ENCODE assay signal across 8 mouse cellular contexts in the genomic region with DNA sequence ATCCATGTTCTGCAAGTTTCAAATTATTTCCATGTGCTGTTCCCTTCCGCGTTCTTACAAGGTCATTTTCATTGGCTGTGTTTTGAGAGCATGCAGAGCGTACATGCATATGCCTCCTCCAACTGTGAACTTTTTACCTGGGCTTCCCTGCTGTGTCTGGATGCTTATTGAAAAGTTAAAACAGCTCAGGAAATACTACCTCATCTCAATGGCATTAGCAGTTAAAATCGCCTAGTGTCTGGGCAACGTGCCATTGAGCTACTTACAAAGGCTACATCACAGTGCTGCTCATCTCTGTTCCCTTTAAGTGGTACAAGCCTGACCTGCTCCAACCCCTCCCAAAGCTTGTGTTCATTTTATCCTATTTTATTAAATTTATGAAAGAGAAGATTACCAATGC.
A peak's percentile ranks its signal among the peaks of the same experiment; 100 is the strongest.
DNase-seq lines count a peak whose midpoint lies in the region; ATAC-seq lines count a peak whose summit lies in the region.

No protein-coding gene starts in this region.

- no peak overlapping the region for H3K4me3 ChIP-seq in embryonic facial prominence, embryonic 15.5 days (replicated peaks)

- intact Hi-C loops in heart, postnatal 25 days (cut with DNase I) = no loop called here

- no peak overlapping the region for H3K9ac ChIP-seq in embryonic facial prominence, embryonic 15.5 days

- H3K4me2 ChIP-seq in embryonic facial prominence, embryonic 15.5 days (replicated peaks) = no peak overlapping the region

- H3K27me3 ChIP-seq in embryonic facial prominence, embryonic 15.5 days = no peaks in the 10 kb centered on the region

- no peaks in the 10 kb centered on the region for H3K36me3 ChIP-seq in embryonic facial prominence, embryonic 15.5 days

- no peaks in the 10 kb centered on the region for H3K9me3 ChIP-seq in embryonic facial prominence, embryonic 15.5 days (replicated peaks)

- DNase-seq in heart, adult 11 months = peak; percentile 90
- no peak for DNase-seq in heart, postnatal 25 days (ENCODE audit: low spot score)
- peak; percentile 20 for DNase-seq in adrenal gland, adult 8-10 months
- DNase-seq in kidney, postnatal 25 days = peak; percentile 53 to 73
- DNase-seq in retina, embryonic 14.5 days (ENCODE audit: low spot score) = no peak
- no peak for DNase-seq in right cerebral cortex, postnatal 25 days
- no peak for DNase-seq in ovary, adult 18-20 months (ENCODE audit: low spot score)

- ATAC-seq in embryonic facial prominence, embryonic 15.5 days (ENCODE audit: insufficient number of reproducible peaks, low FRiP score, low TSS enrichment, low read depth) = peak; percentile 63; the same call in 1 of the 2 replicates

- H3K27ac ChIP-seq in embryonic facial prominence, embryonic 15.5 days (replicated peaks) = peak overlapping the region; percentile 58

- peaks cover 22% of the 10 kb centered on the region for H3K4me1 ChIP-seq in embryonic facial prominence, embryonic 15.5 days

- 12% methylated on average over 5 of the region's 5 CpGs for WGBS in embryonic facial prominence, embryonic 15.5 days

Comparison
In these comparisons a context has a peak if more than half of its experiments do, and no peak if none do; other contexts are left out.
1. DNase-seq: peak in heart, adult 11 months (single experiment), adrenal gland, adult 8-10 months (single experiment) and kidney, postnatal 25 days (2 of 2); none in heart, postnatal 25 days (single experiment), retina, embryonic 14.5 days (single experiment), right cerebral cortex, postnatal 25 days (single experiment) and ovary, adult 18-20 months (single experiment).